Mouse (Mus musculus) stomach, embryonic 14.5 days (tissue): ENCODE data around the gene Rhoc. TPM values are rescaled to one million over a fixed set of nuclear protein-coding genes. Genes with fewer than 3 reads are reported as not detected.

Experiments used
- ATAC-seq: fragments of 200-750 bp; cut with Nextera tagmentation; 2 replicates; pipeline ENCODE4 v1.8.0; 2017; ENCODE audit warnings: low read depth, moderate TSS enrichment; ENCODE audit not compliant: insufficient number of reproducible peaks, insufficient read depth, low FRiP score
- H3K27ac ChIP-seq: fragments of 300-500 bp; sonication (generic); 2 replicates; pipeline ENCODE4 v1.5.1; 2014; ENCODE audit warnings: mild to moderate bottlenecking, low read length, moderate library complexity, mixed read lengths
- H3K27me3 ChIP-seq: fragments of 300-500 bp; sonication (generic); 2 replicates; pipeline ENCODE4 v1.6.1; 2014; ENCODE audit warnings: low read length, control low read depth, mixed read lengths; ENCODE audit not compliant: control insufficient read depth, insufficient read depth
- H3K36me3 ChIP-seq: fragments of 300-500 bp; sonication (generic); 2 replicates; pipeline ENCODE4 v1.6.1; 2014; ENCODE audit warnings: mild to moderate bottlenecking, control low read depth, low read length, moderate library complexity, mixed read lengths; ENCODE audit not compliant: control insufficient read depth, insufficient read depth
- H3K4me1 ChIP-seq: fragments of 300-500 bp; sonication (generic); 2 replicates; pipeline ENCODE4 v1.6.1; 2014; ENCODE audit warnings: low read length, control low read depth, mixed read lengths; ENCODE audit not compliant: control insufficient read depth, insufficient read depth
- H3K4me2 ChIP-seq: fragments of 300-500 bp; sonication (generic); replicated peaks from 2 replicates; pipeline ENCODE4 v1.6.1; 2014; ENCODE audit warnings: low read depth, low read length, control low read depth
- H3K4me3 ChIP-seq: fragments of 300-500 bp; sonication (generic); 2 replicates; pipeline ENCODE4 v1.5.1; 2014; ENCODE audit warnings: low read depth, low read length, control low read depth
- H3K9ac ChIP-seq: fragments of 300-500 bp; sonication (generic); replicated peaks from 2 replicates; pipeline ENCODE4 v1.6.1; 2014; ENCODE audit warnings: low read depth, mild to moderate bottlenecking, control low read depth, low read length, moderate library complexity, mixed read lengths
- H3K9me3 ChIP-seq: fragments of 300-500 bp; sonication (generic); 2 replicates; pipeline ENCODE4 v1.6.1; 2016; ENCODE audit warnings: low read depth, low read length, control low read depth; ENCODE audit not compliant: control insufficient read depth
- WGBS: fragments of 180-500 bp; shearing (Covaris S2); extraction: QIAGEN DNeasy Blood & Tissue Kit; methylation state at CpG from one replicate; pipeline ENCODE4 v1.1.7; 2014; 5-methylcytosine and 5-hydroxymethylcytosine counted together
- polyA plus RNA-seq: library from polyadenylated mRNA; unstranded; fragments of >200 nt; fragmentation: Nextera tagmentation; extraction: Ambion mirVana; gene quantifications from 2 replicates; pipeline ENCODE4 v1.2.1, GENCODE M21; 2014

Gene Rhoc
- polyA plus RNA-seq, 1 experiment from 2014 or later: 163 TPM

GRCm38 (mm10) chr3:104779949-104780348 lies 8.2 kb upstream of the Rhoc start:
- H3K27ac ChIP-seq: no peak overlapping the region
- 0 out of 2 replicates have a peak, but pooled peaks cover 42% of the 10 kb centered on the region for H3K27me3 ChIP-seq
- peaks cover 11% of the 10 kb centered on the region; the same call in 1 of the 2 replicates for H3K4me1 ChIP-seq
- H3K4me2 ChIP-seq: no peak overlapping the region
- H3K36me3 ChIP-seq: no peaks in the 10 kb centered on the region
- ATAC-seq: no peak
- no peak overlapping the region for H3K9ac ChIP-seq
- H3K4me3 ChIP-seq: no peak overlapping the region
- 0% methylated on average over 7 of the region's 7 CpGs for WGBS
- no peaks in the 10 kb centered on the region for H3K9me3 ChIP-seq

- WGBS: 1% methylated on average over 56 of the region's 56 CpGs
- Histone ChIP-seq H3K27me3 (0 out of 2 replicates have a peak, but pooled peaks cover 42% of the 10 kb centered on the region), H3K4me3 (peak within 1 kb of the TSS; percentile 39), H3K9me3 (no peaks in the 10 kb centered on the region), H3K4me2 (peak within 1 kb of the TSS; percentile 93), H3K4me1 (peaks cover 11% of the 10 kb centered on the region; the same call in 1 of the 2 replicates), H3K9ac (no peak within 1 kb of the TSS; the same call in 1 of the 2 replicates), H3K36me3 (no peaks in the 10 kb centered on the region), H3K27ac (no peak within 1 kb of the TSS)
- peak; percentile 66 for ATAC-seq
Measured at GRCm38 (mm10) chr3:104780561-104781420, 7.4 kb upstream of the Rhoc start, which contains the start of gene Ppm1j. Gene Ppm1j (plus strand): TSS chr3:104781056.

GRCm38 (mm10) chr3:104781471-104781903 lies 6.7 kb upstream of the Rhoc start, which contains the start of gene Fam19a3:
Gene Fam19a3 (minus strand): TSS chr3:104781840.
- H3K36me3 ChIP-seq: no peaks in the 10 kb centered on the region
- peaks cover 11% of the 10 kb centered on the region; the same call in 1 of the 2 replicates for H3K4me1 ChIP-seq
- no peak within 1 kb of the TSS; the same call in 1 of the 2 replicates for H3K9ac ChIP-seq
- H3K27ac ChIP-seq: no peak within 1 kb of the TSS
- 0 out of 2 replicates have a peak, but pooled peaks have one; percentile 5 for ATAC-seq
- WGBS: under 1% methylated on average over 26 of the region's 26 CpGs
- peak within 1 kb of the TSS; percentile 39 for H3K4me3 ChIP-seq
- H3K4me2 ChIP-seq: peak within 1 kb of the TSS; percentile 93
- 0 out of 2 replicates have a peak, but pooled peaks cover 40% of the 10 kb centered on the region for H3K27me3 ChIP-seq
- no peaks in the 10 kb centered on the region for H3K9me3 ChIP-seq

GRCm38 (mm10) chr3:104782061-104782681 lies 6.0 kb upstream of the Rhoc start:
- Histone ChIP-seq H3K27ac (no peak overlapping the region), H3K36me3 (no peaks in the 10 kb centered on the region), H3K9me3 (no peaks in the 10 kb centered on the region), H3K27me3 (0 out of 2 replicates have a peak, but pooled peaks cover 34% of the 10 kb centered on the region), H3K9ac (no peak overlapping the region), H3K4me1 (peaks cover 11% of the 10 kb centered on the region; the same call in 1 of the 2 replicates), H3K4me3 (peak overlapping the region; percentile 39), H3K4me2 (peak overlapping the region; percentile 93)
- WGBS: 19% methylated on average over 12 of the region's 12 CpGs
- no peak for ATAC-seq

GRCm38 (mm10) chr3:104783971-104784500 lies 4.1 kb upstream of the Rhoc start:
- Histone ChIP-seq H3K9ac (no peak overlapping the region), H3K4me1 (peaks cover 11% of the 10 kb centered on the region; the same call in 1 of the 2 replicates), H3K27me3 (0 out of 2 replicates have a peak, but pooled peaks cover 22% of the 10 kb centered on the region), H3K27ac (no peak overlapping the region), H3K9me3 (no peaks in the 10 kb centered on the region), H3K4me2 (no peak overlapping the region), H3K4me3 (no peak overlapping the region), H3K36me3 (no peaks in the 10 kb centered on the region)
- no peak for ATAC-seq
- 39% methylated on average over 14 of the region's 14 CpGs for WGBS

DNA sequence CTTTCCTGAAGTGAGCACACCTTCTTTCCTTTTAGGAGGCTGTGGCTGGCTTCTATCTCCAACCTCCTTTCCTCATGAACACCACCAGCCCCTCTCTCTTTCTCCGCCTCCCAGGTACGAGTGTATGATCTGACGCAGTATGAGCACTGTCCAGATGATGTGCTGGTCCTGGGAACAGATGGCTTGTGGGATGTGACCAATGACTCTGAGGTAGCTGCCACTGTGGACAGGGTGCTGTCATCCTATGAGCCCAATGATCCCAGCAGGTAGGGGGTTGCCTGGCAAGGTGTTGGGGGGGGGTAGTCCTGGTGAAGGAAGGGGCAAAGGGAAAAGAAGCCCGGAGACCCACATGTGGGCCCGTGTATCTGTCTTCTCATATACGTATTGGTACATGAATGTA lies 2.9 kb upstream of the Rhoc start:
- 91% methylated on average over 6 of the region's 6 CpGs for WGBS
- Histone ChIP-seq H3K9me3 (no peaks in the 10 kb centered on the region), H3K4me3 (no peak overlapping the region), H3K27ac (no peak overlapping the region), H3K4me2 (no peak overlapping the region), H3K4me1 (peaks cover 16% of the 10 kb centered on the region; the same call in 1 of the 2 replicates), H3K36me3 (no peaks in the 10 kb centered on the region), H3K9ac (no peak overlapping the region), H3K27me3 (0 out of 2 replicates have a peak, but pooled peaks cover 15% of the 10 kb centered on the region)
- ATAC-seq: no peak

DNA sequence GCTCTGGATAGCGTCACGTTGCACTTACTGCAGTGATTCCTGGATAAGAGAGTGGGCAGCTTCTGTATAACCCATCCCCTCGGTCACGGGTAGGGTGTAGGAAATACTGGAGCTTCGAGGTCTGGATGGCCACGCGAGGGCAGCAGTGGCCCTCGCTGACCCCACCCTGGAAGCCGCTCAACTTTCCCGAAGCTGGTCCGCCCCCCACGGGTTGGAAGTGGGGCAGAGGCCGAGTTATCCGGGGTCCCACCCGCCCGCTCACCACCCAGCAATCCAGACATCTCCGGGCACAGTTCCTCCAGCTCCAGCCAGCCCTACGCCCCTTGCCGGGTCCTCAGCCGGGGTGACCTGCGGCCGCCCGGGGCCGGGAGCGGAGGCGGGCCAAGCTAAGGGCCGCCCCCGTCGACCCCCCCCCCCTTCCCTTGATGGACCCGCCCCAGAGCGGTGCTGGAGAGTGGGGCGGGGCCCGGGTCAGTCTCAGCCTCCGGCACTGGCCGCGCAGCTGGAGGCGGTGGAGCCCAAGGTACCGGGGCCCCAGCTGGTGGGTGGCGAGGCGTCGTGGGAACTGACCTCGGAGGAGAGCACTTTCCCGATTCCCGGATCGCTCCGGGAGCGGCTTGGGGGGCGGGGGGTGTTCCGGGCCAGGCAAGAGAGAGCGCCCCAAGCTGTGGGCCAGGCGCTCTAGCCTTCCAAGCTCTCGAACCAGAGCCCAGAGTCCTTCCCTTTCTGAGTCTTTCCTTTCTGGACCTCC lies 561 bp downstream of the Rhoc start:
- peak overlapping the region; percentile 84 for H3K27ac ChIP-seq
- peaks cover 36% of the 10 kb centered on the region for H3K4me1 ChIP-seq
- H3K4me3 ChIP-seq: peak overlapping the region; percentile 60
- peak overlapping the region; percentile 89 for H3K4me2 ChIP-seq
- H3K9ac ChIP-seq: peak overlapping the region; percentile 66
- under 1% methylated on average over 52 of the region's 52 CpGs for WGBS
- ATAC-seq: peak; percentile 91
- H3K9me3 ChIP-seq: no peaks in the 10 kb centered on the region
- H3K36me3 ChIP-seq: peaks cover 18% of the 10 kb centered on the region; the same call in 1 of the 2 replicates
- no peaks in the 10 kb centered on the region for H3K27me3 ChIP-seq
